Mouse (Mus musculus): ENCODE data around the gene Tmem132b.

Gene Tmem132b

GRCm38 (mm10) chr5:125767950-125768349 is 236.4 kb downstream of the Tmem132b start:
- in situ Hi-C loops (cut with MseI, MboI) = no loop called here

- in situ Hi-C loops (cut with MseI, MboI) = no loop called here
Observed at GRCm38 (mm10) chr5:125772238-125772637, 240.7 kb downstream of the Tmem132b start.

GRCm38 (mm10) chr5:125772756-125773155 is 241.2 kb downstream of the Tmem132b start:
- in situ Hi-C loops (cut with MseI, MboI) = no loop called here

GRCm38 (mm10) chr5:125780332-125780731 is 248.8 kb downstream of the Tmem132b start:
- in situ Hi-C loops (cut with MseI, MboI) = no loop called here

GRCm38 (mm10) chr5:125792643-125793042 is 261.1 kb downstream of the Tmem132b start:
- in situ Hi-C loops (cut with MseI, MboI) = no loop called here

- in situ Hi-C loops (cut with MseI, MboI) = no loop called here
Observed at GRCm38 (mm10) chr5:125794318-125794717, 262.7 kb downstream of the Tmem132b start.

GRCm38 (mm10) chr5:125799622-125800021 is 268.0 kb downstream of the Tmem132b start:
- in situ Hi-C loops (cut with MseI, MboI) = no loop called here

GRCm38 (mm10) chr5:125800025-125800424 is 268.5 kb downstream of the Tmem132b start:
- in situ Hi-C loops (cut with MseI, MboI) = no loop called here

- in situ Hi-C loops (cut with MseI, MboI) = no loop called here
Observed at GRCm38 (mm10) chr5:125802801-125803200, 271.2 kb downstream of the Tmem132b start.

GRCm38 (mm10) chr5:125805327-125805726 is 273.8 kb downstream of the Tmem132b start:
- in situ Hi-C loops (cut with MseI, MboI) = no loop called here

GRCm38 (mm10) chr5:125807861-125808260 is 276.3 kb downstream of the Tmem132b start:
- in situ Hi-C loops (cut with MseI, MboI) = no loop called here

- in situ Hi-C loops (cut with MseI, MboI) = no loop called here
Observed at GRCm38 (mm10) chr5:125829342-125829741, 297.8 kb downstream of the Tmem132b start.

- in situ Hi-C loops (cut with MseI, MboI) = no loop called here
Observed at GRCm38 (mm10) chr5:125835890-125836289, 304.3 kb downstream of the Tmem132b start.

GRCm38 (mm10) chr5:125836761-125837160 is 305.2 kb downstream of the Tmem132b start:
- in situ Hi-C loops (cut with MseI, MboI) = no loop called here
